Mouse (Mus musculus): ENCODE results near the gene Cog2. TPM values are rescaled to one million over a fixed set of nuclear protein-coding genes. Genes with fewer than 3 reads are reported as not detected.

The Cog2 gene
- polyA plus RNA-seq, 1 experiment from 2014 or later: 31.2 TPM

DNA sequence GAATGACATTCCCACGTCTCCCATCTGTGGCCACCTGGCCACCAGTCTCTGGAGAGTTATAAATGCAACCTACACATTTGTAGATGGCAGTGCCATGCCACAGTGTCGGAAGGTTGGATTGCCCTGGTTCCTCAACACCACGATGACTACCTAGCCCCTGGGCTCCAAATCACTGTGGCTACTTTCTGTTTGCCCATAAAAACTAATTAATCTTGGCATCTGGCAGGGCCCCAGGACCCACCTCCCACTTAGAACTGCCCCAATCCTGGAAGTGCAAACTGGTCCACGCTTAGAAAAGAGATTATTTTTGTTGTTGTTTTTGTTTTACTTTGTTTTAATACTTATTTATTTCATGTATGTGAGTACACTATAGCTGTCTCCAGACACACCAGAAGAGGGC lies 24.3 kb upstream of the Cog2 start:
- WGBS: 83% methylated on average over 4 of the region's 4 CpGs
- H3K4me1 ChIP-seq (replicated peaks): no peaks in the 10 kb centered on the region; the same call in 1 of the 2 replicates
- no peaks in the 10 kb centered on the region for H3K9me3 ChIP-seq
- ATAC-seq: no peak
- no peak overlapping the region for H3K4me3 ChIP-seq (replicated peaks)
- H3K27me3 ChIP-seq (replicated peaks): no peaks in the 10 kb centered on the region
- no peak overlapping the region for H3K4me2 ChIP-seq (replicated peaks)
- no peak overlapping the region for H3K27ac ChIP-seq
- no peak overlapping the region for H3K9ac ChIP-seq
- no peaks in the 10 kb centered on the region for H3K36me3 ChIP-seq

DNA sequence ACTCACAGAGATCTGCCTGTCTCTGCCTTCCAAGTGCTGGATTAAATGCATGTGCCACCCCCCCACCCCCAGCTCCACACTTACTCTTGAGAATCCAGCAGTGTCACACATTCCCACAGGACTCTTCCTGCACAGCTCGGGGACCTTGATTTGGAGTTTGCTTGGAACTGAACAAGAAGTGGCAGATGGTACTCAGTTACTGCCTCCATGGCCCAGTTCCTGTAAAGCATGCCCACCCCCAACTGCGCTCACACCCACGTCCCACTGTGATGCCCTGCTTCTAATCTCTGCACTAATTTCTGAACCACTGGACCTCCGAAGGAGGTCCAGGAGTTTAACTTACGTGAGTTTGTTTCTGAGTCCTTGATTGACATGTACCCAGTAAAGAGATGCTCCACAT lies 23.7 kb upstream of the Cog2 start:
- Histone ChIP-seq H3K4me2 (replicated peaks) (no peak overlapping the region), H3K27ac (no peak overlapping the region), H3K36me3 (no peaks in the 10 kb centered on the region), H3K27me3 (replicated peaks) (no peaks in the 10 kb centered on the region), H3K4me3 (replicated peaks) (no peak overlapping the region), H3K9ac (no peak overlapping the region), H3K9me3 (no peaks in the 10 kb centered on the region), H3K4me1 (replicated peaks) (no peaks in the 10 kb centered on the region; the same call in 1 of the 2 replicates)
- no peak for ATAC-seq
- WGBS: 92% methylated on average over 5 of the region's 5 CpGs

DNA sequence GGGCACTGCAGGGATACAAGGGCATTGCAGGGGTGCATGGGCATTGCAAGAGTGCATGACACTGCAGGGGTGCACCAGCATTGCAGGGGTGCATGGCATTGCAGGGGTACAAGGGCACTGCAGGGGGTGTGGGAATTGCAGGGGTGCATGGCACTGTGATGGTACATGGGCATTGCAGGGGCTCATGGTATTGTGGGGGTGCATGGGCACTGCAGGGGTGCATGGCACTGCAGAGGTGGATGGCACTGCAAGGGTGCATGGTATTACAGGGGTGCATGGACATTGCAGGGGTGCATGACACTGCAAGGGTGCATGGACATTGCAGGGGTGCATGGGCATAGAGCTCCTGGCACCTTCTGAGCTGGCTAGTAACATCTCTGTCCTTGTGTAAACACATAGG lies 22.2 kb upstream of the Cog2 start:
- H3K9me3 ChIP-seq: no peaks in the 10 kb centered on the region
- ATAC-seq: no peak
- no peaks in the 10 kb centered on the region; the same call in 1 of the 2 replicates for H3K4me1 ChIP-seq (replicated peaks)
- H3K4me2 ChIP-seq (replicated peaks): no peak overlapping the region
- H3K27me3 ChIP-seq (replicated peaks): no peaks in the 10 kb centered on the region
- no peak overlapping the region for H3K4me3 ChIP-seq (replicated peaks)
- no peak overlapping the region for H3K27ac ChIP-seq
- H3K36me3 ChIP-seq: no peaks in the 10 kb centered on the region
- no peak overlapping the region for H3K9ac ChIP-seq

DNA sequence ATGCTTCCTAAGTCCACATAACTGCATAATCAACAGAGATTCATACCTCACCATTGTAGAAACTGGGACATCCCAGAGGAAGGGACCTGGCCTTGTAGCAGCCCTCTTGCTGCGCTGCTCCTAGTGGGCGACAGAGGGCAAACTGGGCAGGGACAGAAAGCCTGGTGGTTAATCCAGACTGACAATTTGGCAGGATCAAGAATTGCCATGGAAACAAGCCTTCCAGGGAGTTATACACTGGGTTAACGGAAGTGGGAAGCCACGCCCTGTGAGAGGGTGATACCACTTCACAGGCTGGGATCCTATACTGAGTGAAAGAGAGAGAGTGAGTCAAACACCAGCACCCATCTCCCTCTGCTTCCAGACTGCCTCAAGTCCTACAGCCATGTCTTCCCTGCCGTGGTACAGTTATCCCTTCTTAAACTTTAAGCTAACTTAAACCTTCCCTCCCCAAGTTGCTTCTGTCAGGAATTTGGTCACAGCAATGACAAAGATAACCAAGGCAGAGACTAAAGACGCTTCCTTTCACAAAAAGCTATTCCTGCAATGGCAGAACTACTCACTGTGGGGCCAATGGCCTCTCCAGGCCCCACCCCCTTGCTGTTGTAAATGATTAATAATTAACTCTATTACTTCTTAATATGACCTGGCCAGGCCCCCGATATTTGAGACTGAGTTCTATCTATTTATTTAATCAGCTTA lies 21.2 kb upstream of the Cog2 start:
- no peak overlapping the region for H3K9ac ChIP-seq

DNA sequence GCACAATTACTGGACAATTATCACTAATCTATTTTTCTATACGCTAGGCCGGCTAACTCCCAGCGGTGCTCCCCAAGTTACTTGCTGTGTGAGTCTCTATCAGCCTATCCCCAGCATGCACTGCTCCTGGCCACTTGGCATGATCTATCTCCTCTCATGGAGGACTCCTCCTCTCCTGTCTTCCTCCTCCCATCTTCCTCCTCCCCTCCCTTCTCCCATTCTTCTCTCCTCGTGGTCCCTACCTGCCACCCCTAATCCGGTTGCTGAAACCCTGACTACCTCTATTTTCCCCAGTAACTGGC lies 20.7 kb upstream of the Cog2 start:
- no peak overlapping the region for H3K9ac ChIP-seq
- H3K4me3 ChIP-seq (replicated peaks): no peak overlapping the region
- no peaks in the 10 kb centered on the region for H3K9me3 ChIP-seq
- H3K27ac ChIP-seq: no peak overlapping the region
- no peaks in the 10 kb centered on the region; the same call in 1 of the 2 replicates for H3K4me1 ChIP-seq (replicated peaks)
- H3K4me2 ChIP-seq (replicated peaks): no peak overlapping the region
- H3K36me3 ChIP-seq: no peaks in the 10 kb centered on the region
- ATAC-seq: peak; percentile 53
- 44% methylated on average over 5 of the region's 5 CpGs for WGBS
- H3K27me3 ChIP-seq (replicated peaks): no peaks in the 10 kb centered on the region

More for the DNA sequence above, 21.2 kb upstream of the Cog2 start:
- Histone ChIP-seq H3K4me1 (replicated peaks) (no peaks in the 10 kb centered on the region; the same call in 1 of the 2 replicates), H3K27me3 (replicated peaks) (no peaks in the 10 kb centered on the region), H3K9me3 (no peaks in the 10 kb centered on the region), H3K4me3 (replicated peaks) (no peak overlapping the region), H3K4me2 (replicated peaks) (no peak overlapping the region), H3K27ac (no peak overlapping the region), H3K36me3 (no peaks in the 10 kb centered on the region)
- ATAC-seq: peak; percentile 76
- 39% methylated on average over 7 of the region's 7 CpGs for WGBS

DNA sequence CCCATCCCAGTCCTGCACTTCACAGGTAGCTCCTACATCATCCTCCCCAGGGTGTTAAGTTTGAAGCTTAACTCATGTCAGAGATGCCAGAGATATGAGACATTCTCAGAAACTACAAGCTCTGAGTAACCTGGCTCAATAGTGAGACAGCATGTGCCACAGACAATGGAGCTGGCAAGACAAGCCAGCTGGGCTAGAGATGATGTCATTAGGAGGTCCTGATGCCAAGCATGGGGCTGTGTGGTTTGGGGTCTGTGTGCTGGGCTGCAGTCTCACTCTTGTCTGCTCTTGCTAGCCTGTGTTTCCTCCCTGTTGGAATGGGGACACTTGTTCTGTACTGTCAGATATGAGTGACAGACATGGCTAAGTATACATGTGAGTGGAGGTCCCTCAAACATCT lies 14.9 kb upstream of the Cog2 start:
- H3K4me3 ChIP-seq (replicated peaks): no peak overlapping the region
- H3K36me3 ChIP-seq: no peaks in the 10 kb centered on the region
- no peak overlapping the region for H3K9ac ChIP-seq
- H3K9me3 ChIP-seq: no peaks in the 10 kb centered on the region
- H3K27me3 ChIP-seq (replicated peaks): no peaks in the 10 kb centered on the region
- no peaks in the 10 kb centered on the region for H3K4me1 ChIP-seq (replicated peaks)
- H3K4me2 ChIP-seq (replicated peaks): no peak overlapping the region
- no peak overlapping the region for H3K27ac ChIP-seq
- ATAC-seq: no peak

DNA sequence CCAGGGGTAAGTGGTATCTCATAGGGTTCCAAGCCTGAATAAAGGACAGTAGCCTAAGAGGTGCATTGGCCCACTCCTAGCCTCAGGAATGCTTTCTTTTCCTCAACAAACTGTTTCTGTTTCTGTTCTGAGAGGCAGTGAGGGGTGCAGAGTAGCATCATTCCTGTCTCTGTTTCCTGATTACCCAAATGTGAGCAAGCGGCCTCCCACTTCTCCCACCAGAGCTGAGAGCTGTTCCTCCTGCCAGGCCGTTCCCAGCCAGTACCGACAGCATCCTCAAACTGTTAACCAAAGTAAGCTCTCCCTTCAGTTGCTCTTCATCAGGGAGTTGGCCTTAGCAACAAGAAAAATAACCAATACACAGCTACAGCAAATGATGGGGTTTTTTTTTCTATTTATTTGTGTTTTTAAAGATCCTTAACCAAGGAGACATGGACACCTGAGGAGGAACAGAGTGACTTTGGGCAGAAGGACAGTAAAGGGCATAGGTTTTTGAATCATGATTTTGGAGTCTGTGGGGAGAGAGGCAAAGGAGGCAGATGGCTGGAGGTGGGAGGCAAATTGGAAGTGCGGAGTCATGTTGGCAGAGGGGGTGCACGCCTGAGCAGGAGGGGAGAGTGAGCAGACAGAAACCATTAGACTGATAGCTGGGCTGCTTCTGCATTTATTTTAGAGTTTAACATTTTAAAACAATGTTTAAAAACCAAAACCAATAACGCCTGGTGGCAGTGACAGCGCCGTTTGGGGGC lies 12.8 kb upstream of the Cog2 start:
- 71% methylated on average over 8 of the region's 8 CpGs for WGBS
- Histone ChIP-seq H3K36me3 (no peaks in the 10 kb centered on the region), H3K4me1 (replicated peaks) (no peaks in the 10 kb centered on the region), H3K9ac (no peak overlapping the region), H3K27ac (no peak overlapping the region), H3K27me3 (replicated peaks) (no peaks in the 10 kb centered on the region), H3K4me3 (replicated peaks) (no peak overlapping the region), H3K9me3 (no peaks in the 10 kb centered on the region), H3K4me2 (replicated peaks) (no peak overlapping the region)
- no peak for ATAC-seq

GRCm38 (mm10) chr8:124508321-124508695 lies 12.3 kb upstream of the Cog2 start:
- H3K4me1 ChIP-seq (replicated peaks): no peaks in the 10 kb centered on the region
- no peaks in the 10 kb centered on the region for H3K36me3 ChIP-seq
- ATAC-seq: no peak
- H3K9ac ChIP-seq: no peak overlapping the region
- H3K9me3 ChIP-seq: no peaks in the 10 kb centered on the region
- no peak overlapping the region for H3K27ac ChIP-seq
- WGBS: 76% methylated on average over 6 of the region's 6 CpGs
- H3K4me2 ChIP-seq (replicated peaks): no peak overlapping the region
- H3K27me3 ChIP-seq (replicated peaks): no peaks in the 10 kb centered on the region
- no peak overlapping the region for H3K4me3 ChIP-seq (replicated peaks)

GRCm38 (mm10) chr8:124509156-124509555 lies 11.4 kb upstream of the Cog2 start:
- WGBS: 71% methylated on average over 3 of the region's 3 CpGs
- Histone ChIP-seq H3K9me3 (no peaks in the 10 kb centered on the region), H3K4me3 (replicated peaks) (no peak overlapping the region), H3K4me2 (replicated peaks) (no peak overlapping the region), H3K9ac (no peak overlapping the region), H3K4me1 (replicated peaks) (no peaks in the 10 kb centered on the region), H3K36me3 (no peaks in the 10 kb centered on the region), H3K27me3 (replicated peaks) (no peaks in the 10 kb centered on the region), H3K27ac (no peak overlapping the region)
- ATAC-seq: no peak

GRCm38 (mm10) chr8:124516039-124516438 lies 4.5 kb upstream of the Cog2 start:
- WGBS: 68% methylated on average over 3 of the region's 3 CpGs
- Histone ChIP-seq H3K27ac (no peak overlapping the region), H3K4me1 (replicated peaks) (no peaks in the 10 kb centered on the region), H3K4me2 (replicated peaks) (no peak overlapping the region), H3K9ac (no peak overlapping the region), H3K36me3 (no peaks in the 10 kb centered on the region), H3K9me3 (no peaks in the 10 kb centered on the region), H3K4me3 (replicated peaks) (no peak overlapping the region), H3K27me3 (replicated peaks) (no peaks in the 10 kb centered on the region)
- ATAC-seq: no peak

- ATAC-seq: no peak
- WGBS: 71% methylated on average over 6 of the region's 6 CpGs
Observed at GRCm38 (mm10) chr8:124516525-124516924, 4.0 kb upstream of the Cog2 start.

DNA sequence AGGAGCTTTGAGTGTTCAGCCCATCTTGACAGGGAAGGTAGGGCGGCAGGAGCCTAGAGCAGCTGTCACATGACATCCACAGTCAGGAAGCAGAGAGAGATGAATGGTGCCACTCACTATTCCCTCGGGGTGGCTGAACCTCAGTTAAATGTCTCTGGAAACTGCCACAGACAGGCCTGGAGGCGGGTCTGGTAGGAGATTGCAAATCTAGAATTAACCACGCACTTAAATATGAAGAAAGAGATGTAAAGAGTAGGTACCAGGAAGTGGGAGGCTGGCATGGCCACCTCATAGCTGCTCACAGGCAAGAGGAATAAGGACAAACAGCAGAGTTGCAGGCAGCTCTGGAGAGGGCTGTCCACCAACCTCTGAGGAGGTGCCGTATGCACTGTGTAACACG lies 3.4 kb upstream of the Cog2 start:
- Histone ChIP-seq H3K36me3 (no peaks in the 10 kb centered on the region), H3K4me1 (replicated peaks) (peaks cover 9% of the 10 kb centered on the region; the same call in 1 of the 2 replicates), H3K27me3 (replicated peaks) (no peaks in the 10 kb centered on the region), H3K27ac (no peak overlapping the region), H3K4me2 (replicated peaks) (no peak overlapping the region), H3K9me3 (no peaks in the 10 kb centered on the region), H3K4me3 (replicated peaks) (no peak overlapping the region), H3K9ac (no peak overlapping the region)
- WGBS: 65% methylated on average over 6 of the region's 6 CpGs
- no peak for ATAC-seq

More at GRCm38 (mm10) chr8:124516525-124516924, 4.0 kb upstream of the Cog2 start:
- H3K9me3 ChIP-seq: no peaks in the 10 kb centered on the region
- no peaks in the 10 kb centered on the region for H3K36me3 ChIP-seq
- H3K4me3 ChIP-seq (replicated peaks): no peak overlapping the region
- no peak overlapping the region for H3K27ac ChIP-seq
- peaks cover 5% of the 10 kb centered on the region; the same call in 1 of the 2 replicates for H3K4me1 ChIP-seq (replicated peaks)
- H3K4me2 ChIP-seq (replicated peaks): no peak overlapping the region
- H3K9ac ChIP-seq: no peak overlapping the region
- no peaks in the 10 kb centered on the region for H3K27me3 ChIP-seq (replicated peaks)

DNA sequence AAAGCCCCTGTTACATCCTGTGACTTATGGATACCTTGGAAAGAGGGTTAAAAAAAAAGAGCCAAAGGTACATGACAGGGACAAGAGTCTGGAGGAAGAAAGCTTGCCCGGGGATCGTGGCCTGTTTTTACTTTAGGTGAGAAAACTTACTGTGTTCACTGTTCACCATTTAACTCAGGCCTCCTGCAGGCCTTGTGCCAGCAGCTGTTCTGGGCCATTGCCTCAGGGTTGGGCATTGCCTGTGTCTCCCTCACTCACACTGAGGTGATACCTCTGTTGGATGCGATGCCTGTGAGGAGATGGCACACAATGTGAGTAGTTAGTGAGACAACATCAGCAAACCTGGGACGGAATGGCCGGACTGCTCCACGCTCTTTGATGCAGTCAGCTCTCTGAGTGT lies 1.4 kb downstream of the Cog2 start:
- no peak for ATAC-seq
- Histone ChIP-seq H3K9ac (no peak overlapping the region; the same call in 1 of the 2 replicates), H3K4me2 (replicated peaks) (peak overlapping the region; percentile 75)

More for the DNA sequence above, 1.4 kb downstream of the Cog2 start:
- Histone ChIP-seq H3K9me3 (no peaks in the 10 kb centered on the region), H3K4me1 (replicated peaks) (peaks cover 11% of the 10 kb centered on the region; the same call in 1 of the 2 replicates), H3K27ac (no peak overlapping the region), H3K4me3 (replicated peaks) (no peak overlapping the region), H3K27me3 (replicated peaks) (no peaks in the 10 kb centered on the region), H3K36me3 (peaks cover 13% of the 10 kb centered on the region)
- 95% methylated on average over 6 of the region's 6 CpGs for WGBS

Measured in intestine, embryonic 15.5 days (tissue).